Mouse (Mus musculus) MEL (cell line): ENCODE data around the gene Col4a4.

ENCODE experiments used
- KAT2A ChIP-seq: conservative IDR thresholded peaks from 2 replicates; pipeline ENCODE4 v1.6.1; 2012; ENCODE audit warnings: low read depth, low read length, improper control_type of control experiment, inconsistent platforms
- POLR2AphosphoS5 ChIP-seq: IDR thresholded peaks from 2 replicates; pipeline ENCODE4 v1.6.1; 2012; ENCODE audit warnings: low read depth, borderline replicate concordance, mild to moderate bottlenecking, inconsistent platforms, low read length, moderate library complexity, mixed read lengths

GRCm38 (mm10) chr1:82459350-82459749 lies 127.3 kb downstream of the Col4a4 start:
- TF ChIP-seq POLR2AphosphoS5 (no peak), KAT2A (no peak)
